Mouse (Mus musculus): Measurements from ENCODE around the gene 4430402I18Rik. TPM values are rescaled to one million over a fixed set of nuclear protein-coding genes. Genes with fewer than 3 reads are reported as not detected.
A peak's percentile ranks its signal among the peaks of the same experiment; 100 is the strongest.

4430402I18Rik gene
- polyA plus RNA-seq, 1 experiment from 2014 or later, result 1.7 TPM

DNA sequence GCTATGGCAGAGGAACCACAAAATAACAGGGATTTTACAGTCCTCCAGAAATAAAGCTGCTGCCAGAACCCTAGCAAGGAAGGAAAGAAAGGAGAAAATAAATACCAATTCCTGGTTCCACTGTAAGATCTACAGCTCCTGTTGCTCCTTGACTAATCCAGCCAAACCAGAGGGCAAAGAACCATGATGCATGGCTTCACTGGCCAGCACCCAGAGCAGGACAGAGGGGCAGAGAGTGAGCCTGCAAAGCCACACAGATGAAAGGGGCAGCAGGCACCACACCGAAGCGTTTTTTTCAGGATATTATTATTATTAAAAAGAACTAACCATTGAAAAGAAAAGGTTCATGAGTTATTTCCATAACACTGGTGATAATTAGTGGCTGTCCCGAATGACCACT is 115.6 kb downstream of the 4430402I18Rik start:
- H3K9ac ChIP-seq, result no peak overlapping the region
- WGBS, result 91% methylated on average over 3 of the region's 3 CpGs
- no peaks in the 10 kb centered on the region for H3K36me3 ChIP-seq
- no peak overlapping the region for H3K27ac ChIP-seq (replicated peaks)
- H3K4me2 ChIP-seq, result no peak overlapping the region
- H3K27me3 ChIP-seq, result no peaks in the 10 kb centered on the region
- no peak overlapping the region for H3K4me3 ChIP-seq
- H3K4me1 ChIP-seq (replicated peaks), result no peaks in the 10 kb centered on the region
- ATAC-seq (ENCODE audit: low FRiP score, low read depth), result no peak
- H3K9me3 ChIP-seq, result no peaks in the 10 kb centered on the region

DNA sequence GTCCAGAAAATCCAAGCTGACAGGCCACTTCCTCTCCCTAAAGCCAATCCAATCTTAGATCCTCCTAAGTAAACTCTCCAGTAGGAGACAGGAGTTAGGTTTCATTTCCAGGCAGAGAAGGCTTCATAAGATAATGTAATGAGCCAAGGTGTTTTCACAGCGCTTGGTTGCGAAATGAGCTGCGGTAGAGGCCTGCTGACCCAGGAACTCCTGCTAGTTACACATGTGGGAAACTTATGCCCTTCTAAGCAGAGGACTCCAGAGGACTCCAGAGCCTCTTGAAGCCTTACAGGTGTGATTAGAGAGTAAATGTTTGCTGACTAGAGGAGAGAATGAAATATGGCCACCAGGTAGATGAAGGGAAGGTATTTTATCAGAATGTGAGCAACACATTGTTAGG is 117.1 kb downstream of the 4430402I18Rik start:
- Histone ChIP-seq H3K9me3 (no peaks in the 10 kb centered on the region), H3K4me2 (no peak overlapping the region), H3K27me3 (no peaks in the 10 kb centered on the region), H3K4me3 (no peak overlapping the region), H3K36me3 (no peaks in the 10 kb centered on the region), H3K4me1 (replicated peaks) (no peaks in the 10 kb centered on the region), H3K9ac (no peak overlapping the region), H3K27ac (replicated peaks) (no peak overlapping the region)
- ATAC-seq (ENCODE audit: low FRiP score, low read depth), result no peak
- 89% methylated on average over 3 of the region's 3 CpGs for WGBS

DNA sequence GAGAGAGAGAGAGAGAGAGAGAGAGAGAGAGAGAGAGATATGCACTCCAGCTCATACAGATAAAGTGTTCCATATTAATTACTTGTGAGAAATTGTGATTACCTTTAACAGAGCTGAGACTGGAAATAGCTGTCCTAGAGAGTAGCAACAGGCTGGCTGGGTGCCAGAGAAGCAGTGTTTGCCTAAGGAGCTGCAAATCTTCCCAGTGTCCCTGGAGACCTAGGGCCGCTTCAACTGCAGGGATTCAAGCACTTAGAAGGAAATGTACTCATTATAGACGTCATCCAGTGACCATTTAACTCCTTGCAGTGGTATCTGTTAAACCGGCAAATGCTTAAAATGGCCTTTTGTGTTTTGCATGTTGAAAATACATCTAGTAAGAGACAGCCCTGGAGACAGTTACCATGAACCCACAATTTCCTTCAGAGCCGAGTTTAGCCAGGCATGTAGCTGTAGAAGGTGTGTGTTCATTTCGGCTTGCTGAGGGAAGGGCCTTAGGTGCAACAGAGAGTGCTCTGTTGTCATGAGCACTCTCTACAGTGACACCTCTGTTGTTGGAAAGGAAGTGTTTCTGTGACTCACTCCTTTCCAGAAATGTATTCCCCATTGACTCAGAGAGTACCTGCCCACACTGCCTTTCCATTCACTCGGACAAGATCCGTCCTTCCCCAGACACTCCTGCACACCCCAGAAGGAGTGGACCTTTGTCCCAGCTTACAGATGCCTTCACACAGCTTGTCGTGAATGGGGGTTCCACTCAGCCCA is 122.5 kb downstream of the 4430402I18Rik start:
- no peak overlapping the region for H3K4me2 ChIP-seq
- no peaks in the 10 kb centered on the region for H3K27me3 ChIP-seq
- no peaks in the 10 kb centered on the region for H3K36me3 ChIP-seq
- WGBS, result 65% methylated on average over 8 of the region's 8 CpGs
- no peaks in the 10 kb centered on the region for H3K9me3 ChIP-seq
- H3K9ac ChIP-seq, result no peak overlapping the region
- no peak overlapping the region for H3K27ac ChIP-seq (replicated peaks)
- H3K4me1 ChIP-seq (replicated peaks), result peaks cover 3% of the 10 kb centered on the region; the same call in 1 of the 2 replicates
- H3K4me3 ChIP-seq, result no peak overlapping the region
- ATAC-seq (ENCODE audit: low FRiP score, low read depth), result peak; percentile 54; the same call in 1 of the 2 replicates

Other genes starting within 250 kb of the 4430402I18Rik start
- gene Slc1a1, start 132.8 kb downstream of the 4430402I18Rik start, polyA plus RNA-seq (2015; fragmentation: Nextera tagmentation; extraction: Ambion mirVana), result 37.8 and 44.5 TPM in 2 replicates
- 12.2 and 13.6 TPM in 2 replicates for gene Plpp6, start 3.8 kb downstream of the 4430402I18Rik start, polyA plus RNA-seq (2015; fragmentation: Nextera tagmentation; extraction: Ambion mirVana)
- gene Cdc37l1, start 22.6 kb upstream of the 4430402I18Rik start, polyA plus RNA-seq (2015; fragmentation: Nextera tagmentation; extraction: Ambion mirVana), result 42.1 and 47.1 TPM in 2 replicates
- gene Ak3, start 80.2 kb upstream of the 4430402I18Rik start, polyA plus RNA-seq (2015; fragmentation: Nextera tagmentation; extraction: Ambion mirVana), result 68.5 and 75.3 TPM in 2 replicates
- 33.8 and 37.9 TPM in 2 replicates for gene Rcl1, start 133.6 kb upstream of the 4430402I18Rik start, polyA plus RNA-seq (2015; fragmentation: Nextera tagmentation; extraction: Ambion mirVana)

Data from hindbrain, embryonic 15.5 days (tissue).